ENCODE assay signal across 9 mouse cellular contexts in the genomic region with DNA sequence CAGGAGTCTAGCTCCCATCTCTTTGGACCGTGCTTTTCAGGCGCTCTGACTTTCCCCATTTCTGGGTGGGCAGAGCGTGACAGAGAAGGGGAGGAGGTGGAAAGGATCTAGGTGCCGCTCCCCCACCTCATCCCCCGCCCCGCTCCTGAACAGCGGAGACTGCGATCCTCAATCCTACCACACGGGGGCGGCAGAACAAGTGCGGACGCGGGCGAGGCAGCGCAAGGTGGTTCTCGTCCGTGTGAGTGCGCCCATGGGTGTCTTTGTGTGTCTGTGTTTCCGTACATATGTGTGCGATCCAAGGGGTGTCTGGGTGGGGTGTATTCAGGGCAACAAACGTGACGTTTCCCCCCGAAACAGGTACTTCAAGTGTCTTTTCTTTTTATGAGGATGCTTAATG. TPM values are rescaled to one million over a fixed set of nuclear protein-coding genes. Genes with fewer than 3 reads are reported as not detected.
A peak's percentile ranks its signal among the peaks of the same experiment; 100 is the strongest.
DNase-seq lines count a peak whose midpoint lies in the region; ATAC-seq and TF ChIP-seq lines count a peak whose summit lies in the region.
"Had no signal": no experiment of that assay in that cellular context is flagged by ENCODE, and none has a peak within 500 bp of the region (broad histone marks: within the 10 kb centered on the region; RNA-seq: fewer than 3 reads in every experiment).

No protein-coding gene starts in this region.

- no peak for TF ChIP-seq EP300 in heart, postnatal 0 days (IDR thresholded peaks at IDR 0.05; ENCODE audit: low read depth)
- no peak for TF ChIP-seq EP300 in lung, postnatal 0 days (IDR thresholded peaks at IDR 0.05)

- H3K9me3 ChIP-seq in heart, postnatal 0 days (replicated peaks; ENCODE audit: control insufficient read depth, low read length): no peaks in the 10 kb centered on the region
- H3K9me3 ChIP-seq in lung, postnatal 0 days (ENCODE audit: low read length): no peaks in the 10 kb centered on the region

- peak; percentile 98 for TF ChIP-seq CTCF in heart, postnatal 0 days (IDR thresholded peaks at IDR 0.05; ENCODE audit: low read depth)
- peak; percentile 99 for TF ChIP-seq CTCF in lung, postnatal 0 days (IDR thresholded peaks at IDR 0.05)

- H3K36me3 ChIP-seq in heart, postnatal 0 days (replicated peaks; ENCODE audit: control insufficient read depth, insufficient read depth, low read length): no peaks in the 10 kb centered on the region
- no peaks in the 10 kb centered on the region for H3K36me3 ChIP-seq in lung, postnatal 0 days (ENCODE audit: insufficient read depth, low read length)

- H3K9ac ChIP-seq in heart, postnatal 0 days (replicated peaks; ENCODE audit: low read depth, low read length): no peak overlapping the region
- H3K9ac ChIP-seq in lung, postnatal 0 days (replicated peaks; ENCODE audit: low read depth): no peak overlapping the region

- peak; percentile 84 for DNase-seq in ES-CJ7 (ENCODE audit: low read depth, low spot score)
- peak; percentile 81 for DNase-seq in brain, adult 2 months (ENCODE audit: low read depth, low spot score)
- no peak for DNase-seq in heart, postnatal 0 days (ENCODE audit: low spot score)
- DNase-seq in kidney, postnatal 36 days: peak; percentile 60 to 92
- peak; percentile 69 for DNase-seq in lung, postnatal 0 days (ENCODE audit: low spot score)
- peak; percentile 85 for DNase-seq in ovary, postnatal 14 days (ENCODE audit: low spot score)
- DNase-seq in thymus, postnatal 25 days: peak; percentile 84

- H3K4me2 ChIP-seq in heart, postnatal 0 days (ENCODE audit: low read depth, low read length): no peak overlapping the region
- no peak overlapping the region for H3K4me2 ChIP-seq in lung, postnatal 0 days (replicated peaks; ENCODE audit: low read depth, low read length)

- under 1% methylated on average over 23 of the region's 23 CpGs for WGBS in heart, postnatal 0 days
- 2% methylated on average over 23 of the region's 23 CpGs for WGBS in lung, postnatal 0 days

- ATAC-seq in erythroblast, adult 5-6 weeks (replicated peaks; ENCODE audit: low FRiP score, poor library complexity, severe bottlenecking): peak; percentile 86
- ATAC-seq in heart, postnatal 0 days (ENCODE audit: insufficient read depth, low read depth): no peak
- ATAC-seq in lung, postnatal 0 days: peak; percentile 58; the same call in 1 of the 2 replicates

- no peak overlapping the region for H3K4me3 ChIP-seq in heart, postnatal 0 days (ENCODE audit: low read depth, low read length)
- no peak overlapping the region for H3K4me3 ChIP-seq in lung, postnatal 0 days (ENCODE audit: low read depth, low read length)

- no peak overlapping the region for H3K27ac ChIP-seq in heart, postnatal 0 days (ENCODE audit: low read depth)
- H3K27ac ChIP-seq in lung, postnatal 0 days (ENCODE audit: low read length): no peak overlapping the region

- peaks cover 6% of the 10 kb centered on the region; the same call in 1 of the 2 replicates for H3K4me1 ChIP-seq in heart, postnatal 0 days (ENCODE audit: control insufficient read depth, insufficient read depth)
- no peaks in the 10 kb centered on the region for H3K4me1 ChIP-seq in lung, postnatal 0 days (ENCODE audit: insufficient read depth, low read depth, low read length)

- peaks cover 64% of the 10 kb centered on the region for H3K27me3 ChIP-seq in heart, postnatal 0 days (ENCODE audit: control insufficient read depth, insufficient read depth, low read length)
- H3K27me3 ChIP-seq in lung, postnatal 0 days (replicated peaks; ENCODE audit: insufficient read depth, low read length): peaks cover 25% of the 10 kb centered on the region

RNA-seq across cellular contexts. Expression of a gene that starts 1.1 kb away (rescaled TPM):
- total RNA-seq in erythroblast, adult 5-6 weeks (2015; ENCODE audit: low replicate concordance): not detected in 2 replicates
- total RNA-seq in erythroblast, adult 5-6 weeks (2017; ENCODE audit: low replicate concordance): not detected in 2 replicates
- total RNA-seq in heart, postnatal 0 days (2014; rRNA removed; ENCODE audit: low replicate concordance): not detected in 2 replicates
- polyA plus RNA-seq in heart, postnatal 0 days (2015; fragmentation: Nextera tagmentation; extraction: Ambion mirVana): 0.05 TPM in 1 of 2 replicates, not detected in the other
- 0.12 and 0.19 TPM in 2 replicates for polyA plus RNA-seq in lung, postnatal 0 days (2015; fragmentation: Nextera tagmentation; extraction: Ambion mirVana)
- polyA plus RNA-seq: heart, embryonic 16.5 days had no signal

RNA-seq across cellular contexts. Expression of a gene that starts 20.8 kb away (rescaled TPM):
- 2.3 and 3.5 TPM in 2 replicates for total RNA-seq in erythroblast, adult 5-6 weeks (2015; ENCODE audit: low replicate concordance)
- total RNA-seq in erythroblast, adult 5-6 weeks (2017; ENCODE audit: low replicate concordance): 5.2 and 10.3 TPM in 2 replicates
- 45.0 and 94.4 TPM in 2 replicates for total RNA-seq in heart, postnatal 0 days (2014; rRNA removed; ENCODE audit: low replicate concordance)
- 93.0 and 96.5 TPM in 2 replicates for polyA plus RNA-seq in heart, postnatal 0 days (2015; fragmentation: Nextera tagmentation; extraction: Ambion mirVana)
- polyA plus RNA-seq in lung, postnatal 0 days (2015; fragmentation: Nextera tagmentation; extraction: Ambion mirVana): 112 and 125 TPM in 2 replicates

RNA-seq across cellular contexts. Expression of a gene that starts 37.3 kb away (rescaled TPM):
- 24.4 and 32.2 TPM in 2 replicates for total RNA-seq in erythroblast, adult 5-6 weeks (2015; ENCODE audit: low replicate concordance)
- 15.8 and 17.7 TPM in 2 replicates for total RNA-seq in erythroblast, adult 5-6 weeks (2017; ENCODE audit: low replicate concordance)
- total RNA-seq in heart, postnatal 0 days (2014; rRNA removed; ENCODE audit: low replicate concordance): 39.7 and 45.6 TPM in 2 replicates
- 77.0 and 78.0 TPM in 2 replicates for polyA plus RNA-seq in heart, postnatal 0 days (2015; fragmentation: Nextera tagmentation; extraction: Ambion mirVana)
- 80.8 and 83.9 TPM in 2 replicates for polyA plus RNA-seq in lung, postnatal 0 days (2015; fragmentation: Nextera tagmentation; extraction: Ambion mirVana)

RNA-seq across cellular contexts. Expression of a gene that starts 38.3 kb away (rescaled TPM):
- total RNA-seq in erythroblast, adult 5-6 weeks (2015; ENCODE audit: low replicate concordance): 19.2 and 23.0 TPM in 2 replicates
- total RNA-seq in erythroblast, adult 5-6 weeks (2017; ENCODE audit: low replicate concordance): 20.6 and 36.1 TPM in 2 replicates
- 37.1 and 60.3 TPM in 2 replicates for total RNA-seq in heart, postnatal 0 days (2014; rRNA removed; ENCODE audit: low replicate concordance)
- 21.7 and 24.5 TPM in 2 replicates for polyA plus RNA-seq in heart, postnatal 0 days (2015; fragmentation: Nextera tagmentation; extraction: Ambion mirVana)
- 38.3 and 41.7 TPM in 2 replicates for polyA plus RNA-seq in lung, postnatal 0 days (2015; fragmentation: Nextera tagmentation; extraction: Ambion mirVana)

RNA-seq across cellular contexts. Expression of a gene that starts 46.9 kb away (rescaled TPM):
- total RNA-seq in erythroblast, adult 5-6 weeks (2015; ENCODE audit: low replicate concordance): 0.21 TPM in 1 of 2 replicates, not detected in the other
- 0.84 TPM in 1 of 2 replicates, not detected in the other for total RNA-seq in erythroblast, adult 5-6 weeks (2017; ENCODE audit: low replicate concordance)
- 19.1 and 26.4 TPM in 2 replicates for total RNA-seq in heart, postnatal 0 days (2014; rRNA removed; ENCODE audit: low replicate concordance)
- polyA plus RNA-seq in heart, postnatal 0 days (2015; fragmentation: Nextera tagmentation; extraction: Ambion mirVana): 0.93 and 1.2 TPM in 2 replicates
- 0.88 and 1.1 TPM in 2 replicates for polyA plus RNA-seq in lung, postnatal 0 days (2015; fragmentation: Nextera tagmentation; extraction: Ambion mirVana)
